Mouse (Mus musculus) embryonic fibroblast, embryonic 13.5 days (primary cell): Measurements from ENCODE around the gene Catsper1. TPM values are rescaled to one million over a fixed set of nuclear protein-coding genes. Genes with fewer than 3 reads are reported as not detected.
A peak's percentile ranks its signal among the peaks of the same experiment; 100 is the strongest.
"Not testable (repeated sequence)": the region's sequence is repeated elsewhere in the genome, so short reads cannot be mapped to it uniquely, and the experiment has no call there.

Experiments used
- H3K27ac ChIP-seq: 2 replicates; pipeline ENCODE4 v1.5.1; 2012; ENCODE audit warnings: low read length, control low read depth, inconsistent platforms; ENCODE audit not compliant: insufficient read depth
- H3K4me1 ChIP-seq: 2 replicates; pipeline ENCODE4 v1.6.1; 2011; ENCODE audit warnings: low read length; ENCODE audit not compliant: control insufficient read depth, insufficient read depth
- H3K4me3 ChIP-seq: 2 replicates; pipeline ENCODE4 v1.5.1; 2011; ENCODE audit warnings: mild to moderate bottlenecking, control low read depth, low read length; ENCODE audit not compliant: insufficient read depth
- CTCF ChIP-seq: IDR thresholded peaks from 2 replicates; pipeline ENCODE4 v1.5.1; 2011; ENCODE audit warnings: mild to moderate bottlenecking, control low read depth, low read length, moderate library complexity, borderline replicate concordance; ENCODE audit not compliant: insufficient read depth
- POLR2A ChIP-seq: IDR thresholded peaks from 2 replicates; pipeline ENCODE4 v1.6.1; 2011; ENCODE audit warnings: low read depth, mild to moderate bottlenecking, control low read depth, low read length, moderate library complexity
- polyA plus RNA-seq: library from polyadenylated mRNA; stranded (reverse); fragments of >200 nt; gene quantifications from 2 replicates; pipeline ENCODE4 v1.2.4, GENCODE M21; 2011; ENCODE audit warnings: low read depth; ENCODE audit not compliant: missing spikeins, insufficient read length

Catsper1 gene
- polyA plus RNA-seq, 1 experiment, result not detected

- Histone ChIP-seq H3K4me3 (no peak overlapping the region), H3K27ac (no peak overlapping the region), H3K4me1 (no peaks in the 10 kb centered on the region)
- TF ChIP-seq POLR2A, result no peak
- TF ChIP-seq CTCF, result no peak
Observed at GRCm38 (mm10) chr19:5309025-5309424, 26.5 kb upstream of the Catsper1 start.

GRCm38 (mm10) chr19:5313189-5313588 lies 22.4 kb upstream of the Catsper1 start:
- H3K27ac ChIP-seq, result no peak overlapping the region
- no peak overlapping the region for H3K4me3 ChIP-seq
- no peaks in the 10 kb centered on the region for H3K4me1 ChIP-seq
- TF ChIP-seq POLR2A (no peak), CTCF (no peak)

GRCm38 (mm10) chr19:5323801-5324200 lies 11.7 kb upstream of the Catsper1 start:
- TF ChIP-seq POLR2A, result no peak
- no peak for TF ChIP-seq CTCF
- H3K4me3 ChIP-seq, result no peak overlapping the region
- H3K27ac ChIP-seq, result no peak overlapping the region
- H3K4me1 ChIP-seq, result no peaks in the 10 kb centered on the region

- H3K4me1 ChIP-seq, result no peaks in the 10 kb centered on the region
- H3K4me3 ChIP-seq, result no peak overlapping the region
- no peak for TF ChIP-seq CTCF
- TF ChIP-seq POLR2A, result no peak
- H3K27ac ChIP-seq, result no peak overlapping the region
Observed at GRCm38 (mm10) chr19:5327970-5328369, 7.6 kb upstream of the Catsper1 start.

- no peak overlapping the region for H3K27ac ChIP-seq
- H3K4me1 ChIP-seq, result no peaks in the 10 kb centered on the region
- H3K4me3 ChIP-seq, result no peak overlapping the region
- TF ChIP-seq CTCF (no peak), POLR2A (no peak)
Observed at GRCm38 (mm10) chr19:5334741-5335140, 800 bp upstream of the Catsper1 start.

GRCm38 (mm10) chr19:5337975-5338374 lies 2.4 kb downstream of the Catsper1 start:
- H3K27ac ChIP-seq, result no peak overlapping the region
- no peak for TF ChIP-seq POLR2A
- TF ChIP-seq CTCF, result peak; percentile 38; the same call in 1 of the 2 replicates
- H3K4me3 ChIP-seq, result no peak overlapping the region
- no peaks in the 10 kb centered on the region for H3K4me1 ChIP-seq

- peaks cover 9% of the 10 kb centered on the region for H3K4me1 ChIP-seq
- H3K4me3 ChIP-seq, result no peak overlapping the region
- no peak overlapping the region for H3K27ac ChIP-seq
- TF ChIP-seq CTCF (no peak), POLR2A (no peak)
Observed at GRCm38 (mm10) chr19:5341360-5341759, 5.8 kb downstream of the Catsper1 start.

GRCm38 (mm10) chr19:5345297-5346131 lies 10.0 kb downstream of the Catsper1 start:
- peaks cover 10% of the 10 kb centered on the region for H3K4me1 ChIP-seq
- H3K4me3 ChIP-seq, result no peak overlapping the region
- H3K27ac ChIP-seq, result peak overlapping the region; percentile 73
- TF ChIP-seq CTCF, result no peak

GRCm38 (mm10) chr19:5348064-5348463 lies 12.5 kb downstream of the Catsper1 start:
- TF ChIP-seq POLR2A (no peak), CTCF (no peak)
- Histone ChIP-seq H3K27ac (no peak overlapping the region), H3K4me1 (peaks cover 10% of the 10 kb centered on the region), H3K4me3 (no peak overlapping the region)

- TF ChIP-seq CTCF (no peak), POLR2A (no peak)
- Histone ChIP-seq H3K4me3 (no peak overlapping the region), H3K4me1 (peaks cover 10% of the 10 kb centered on the region), H3K27ac (no peak overlapping the region)
Observed at GRCm38 (mm10) chr19:5348526-5349501, 13.3 kb downstream of the Catsper1 start.

- not testable (repeated sequence) for H3K4me3 ChIP-seq, H3K27ac ChIP-seq
- peaks cover 10% of the 10 kb centered on the region for H3K4me1 ChIP-seq
Observed at GRCm38 (mm10) chr19:5349502-5349873, 13.9 kb downstream of the Catsper1 start, which contains the start of gene Cst6. TSS of gene Cst6 (minus strand) at chr19:5349574.
